Mouse (Mus musculus): ENCODE results near the gene Olfr735. TPM values are rescaled to one million over a fixed set of nuclear protein-coding genes. Genes with fewer than 3 reads are reported as not detected.

The Olfr735 gene
- not detected for total RNA-seq (2021)
- long read RNA-seq, experiment 1 = 0 reads
- long read RNA-seq, experiment 2 = 0 reads

- no peak for DNase-seq
Measured at GRCm38 (mm10) chr14:50348796-50349195, at the start of gene Olfr735. Gene Olfr735, minus strand, starts transcription at chr14:50348872.

GRCm38 (mm10) chr14:50380863-50381262 lies 32.2 kb upstream of the Olfr735 start, which contains the start of gene Olfr736:
Gene Olfr736, plus strand, starts transcription at chr14:50381163.
- DNase-seq = no peak

GRCm38 (mm10) chr14:50363561-50363960 lies 14.9 kb upstream of the Olfr735 start:
- no peak for DNase-seq

GRCm38 (mm10) chr14:50360480-50360879 lies 11.8 kb upstream of the Olfr735 start:
- no peak for DNase-seq

- DNase-seq = no peak
Measured at GRCm38 (mm10) chr14:50357593-50357992, 8.9 kb upstream of the Olfr735 start, which contains the start of gene Tlr11. Gene Tlr11, plus strand, starts transcription at chr14:50357914.

GRCm38 (mm10) chr14:50356725-50357124 lies 8.1 kb upstream of the Olfr735 start:
- DNase-seq = no peak

- peak; percentile 6 for DNase-seq
Measured at GRCm38 (mm10) chr14:50352438-50352837, 3.8 kb upstream of the Olfr735 start.

- DNase-seq = no peak
Measured at GRCm38 (mm10) chr14:50326661-50327060, 22.0 kb downstream of the Olfr735 start, which contains the start of gene Olfr734. Gene Olfr734, minus strand, starts transcription at chr14:50326761.

GRCm38 (mm10) chr14:50301422-50301821 lies 47.2 kb downstream of the Olfr735 start, which contains the start of gene Olfr733:
Gene Olfr733, minus strand, starts transcription at chr14:50301522.
- DNase-seq = no peak

Other genes starting within 250 kb of the Olfr735 start
- gene Olfr727, start 225.7 kb downstream of the Olfr735 start, total RNA-seq (2021) = not detected
- not detected for gene Olfr728, start 206.2 kb downstream of the Olfr735 start, total RNA-seq (2021)
- gene Olfr729, start 196.0 kb downstream of the Olfr735 start, total RNA-seq (2021) = not detected
- gene Olfr730, start 160.7 kb downstream of the Olfr735 start, total RNA-seq (2021) = not detected
- not detected for gene Olfr731, start 107.0 kb downstream of the Olfr735 start, total RNA-seq (2021)
- not detected for gene Olfr732, start 64.7 kb downstream of the Olfr735 start, total RNA-seq (2021)
- gene Olfr733, start 47.4 kb downstream of the Olfr735 start, total RNA-seq (2021) = not detected
- not detected for gene Olfr734, start 22.1 kb downstream of the Olfr735 start, total RNA-seq (2021)
- gene Tlr11, start 9.0 kb upstream of the Olfr735 start, total RNA-seq (2021) = not detected
- not detected for gene Olfr736, start 32.3 kb upstream of the Olfr735 start, total RNA-seq (2021)
- gene Olfr738, start 58.7 kb upstream of the Olfr735 start, total RNA-seq (2021) = not detected
- gene Olfr739, start 69.8 kb upstream of the Olfr735 start, total RNA-seq (2021) = not detected
- not detected for gene Olfr740, start 96.7 kb upstream of the Olfr735 start, total RNA-seq (2021)
- not detected for gene Olfr741, start 123.9 kb upstream of the Olfr735 start, total RNA-seq (2021)
- gene Olfr742, start 154.7 kb upstream of the Olfr735 start, total RNA-seq (2021) = not detected
- not detected for gene Olfr743, start 173.0 kb upstream of the Olfr735 start, total RNA-seq (2021)

All from gastrocnemius, postnatal 10 days (tissue).